23 mouse cellular contexts compared by ENCODE assay signal in the genomic region with DNA sequence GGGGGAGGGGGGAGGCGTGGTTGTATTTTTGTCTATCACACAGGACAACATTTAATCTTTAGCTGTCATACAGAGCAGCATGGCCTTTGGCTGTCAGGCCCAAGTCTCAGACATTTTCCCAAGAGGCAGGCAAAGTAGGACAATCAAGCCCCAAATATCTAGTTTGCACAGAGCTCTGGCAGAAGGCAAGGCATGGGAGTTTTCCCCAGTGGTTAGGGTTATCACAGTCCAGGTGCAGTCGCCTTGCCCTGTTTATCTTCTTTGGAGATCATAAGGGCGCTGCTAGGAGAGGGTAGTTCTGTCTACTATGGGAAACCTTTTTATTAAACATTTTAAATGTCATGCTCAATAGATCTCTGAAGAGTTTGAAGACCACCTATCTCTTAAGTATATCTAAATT.
DNase-seq lines count a peak whose midpoint lies in the region; ATAC-seq lines count a peak whose summit lies in the region.
"Had no signal": no experiment of that assay in that cellular context is flagged by ENCODE, and none has a peak within 500 bp of the region (broad histone marks: within the 10 kb centered on the region; RNA-seq: fewer than 3 reads in every experiment).

No protein-coding gene starts in this region.

- WGBS in liver, embryonic 12.5 days (ENCODE audit: insufficient replicate concordance), result 26% methylated on average over 3 of the region's 3 CpGs
- 36% methylated on average over 3 of the region's 3 CpGs for whole genome bisulfite sequencing in liver, embryonic 16.5 days (ENCODE audit: insufficient replicate concordance)
- 91% methylated on average over 3 of the region's 3 CpGs for WGBS in midbrain, embryonic 16.5 days

- H3K27ac ChIP-seq in liver, embryonic 12.5 days, result peak overlapping the region; percentile 51; the same call in 1 of the 2 replicates
- H3K27ac ChIP-seq in liver, embryonic 16.5 days (ENCODE audit: low read length), result no peak overlapping the region
- no peak overlapping the region for H3K27ac ChIP-seq in midbrain, embryonic 16.5 days (ENCODE audit: low read length)
- H3K27ac ChIP-seq: embryonic facial prominence, embryonic 13.5 days; forebrain, embryonic 15.5 days; heart, embryonic 15.5 days; hindbrain, embryonic 13.5 days; hindbrain, postnatal 0 days had no signal

- H3K4me2 ChIP-seq in liver, embryonic 12.5 days, result peak overlapping the region; percentile 24; the same call in 1 of the 2 replicates
- peak overlapping the region; percentile 34; the same call in 1 of the 2 replicates for H3K4me2 ChIP-seq in liver, embryonic 16.5 days (ENCODE audit: low read depth, low read length)
- no peak overlapping the region for H3K4me2 ChIP-seq in midbrain, embryonic 16.5 days (ENCODE audit: low read length)
- H3K4me2 ChIP-seq: embryonic facial prominence, embryonic 13.5 days; forebrain, embryonic 15.5 days; heart, embryonic 11.5 days; heart, embryonic 15.5 days; hindbrain, embryonic 13.5 days had no signal

- no peaks in the 10 kb centered on the region for H3K36me3 ChIP-seq in liver, embryonic 12.5 days
- H3K36me3 ChIP-seq in liver, embryonic 16.5 days (ENCODE audit: control insufficient read depth, insufficient read depth), result no peaks in the 10 kb centered on the region
- no peaks in the 10 kb centered on the region for H3K36me3 ChIP-seq in midbrain, embryonic 16.5 days (ENCODE audit: control insufficient read depth, insufficient read depth, low read length)
- H3K36me3 ChIP-seq: embryonic facial prominence, embryonic 13.5 days; forebrain, embryonic 15.5 days; heart, embryonic 15.5 days had no signal

- peaks cover 16% of the 10 kb centered on the region for H3K4me1 ChIP-seq in liver, embryonic 12.5 days
- no peaks in the 10 kb centered on the region; the same call in 1 of the 2 replicates for H3K4me1 ChIP-seq in liver, embryonic 16.5 days (ENCODE audit: control insufficient read depth, low read depth, low read length)
- H3K4me1 ChIP-seq in midbrain, embryonic 16.5 days (ENCODE audit: control insufficient read depth, insufficient read depth, low read length), result no peaks in the 10 kb centered on the region

- ATAC-seq in liver, embryonic 12.5 days, result peak; percentile 95
- peak; percentile 88 for ATAC-seq in liver, embryonic 16.5 days (ENCODE audit: low read depth)
- no peak for ATAC-seq in midbrain, embryonic 16.5 days
- no peak for ATAC-seq in erythroid progenitor cell, adult 5-6 weeks (replicated peaks; ENCODE audit: low FRiP score, poor library complexity, severe bottlenecking)
- ATAC-seq: activated CD4-positive, CD25-positive, alpha-beta regulatory T cell, adult 4 months; forebrain, embryonic 15.5 days; hindbrain, postnatal 0 days; Patski had no signal

- DNase-seq in c-Kit-negative CD71-positive TER-119-positive erythroid progenitor cells, embryonic 14.5 days (ENCODE audit: low read depth, low spot score), result peak; percentile 13
- peak; percentile 40 for DNase-seq in c-Kit-positive CD71-positive TER-119-positive erythroid progenitor cells, embryonic 14.5 days (ENCODE audit: low spot score)
- no peak for DNase-seq in adipocyte (ENCODE audit: low spot score)
- DNase-seq: adrenal gland, postnatal 10 days; cerebellum, adult 18-20 months; cerebellum, adult 9-11 months; cerebellum, postnatal 36 days; gastrocnemius, postnatal 36 days; heart, adult 18-20 months; heart, postnatal 14 days had no signal

- H3K9me3 ChIP-seq in liver, embryonic 12.5 days (replicated peaks), result no peaks in the 10 kb centered on the region
- H3K9me3 ChIP-seq in liver, embryonic 16.5 days (replicated peaks; ENCODE audit: control insufficient read depth, low read length), result no peaks in the 10 kb centered on the region
- 0 out of 2 replicates have a peak, but pooled peaks cover 3% of the 10 kb centered on the region for H3K9me3 ChIP-seq in midbrain, embryonic 16.5 days (replicated peaks; ENCODE audit: control insufficient read depth, low read length, poor library complexity, severe bottlenecking)
- H3K9me3 ChIP-seq: heart, embryonic 15.5 days had no signal

- H3K27me3 ChIP-seq in liver, embryonic 12.5 days (replicated peaks), result no peaks in the 10 kb centered on the region
- H3K27me3 ChIP-seq in liver, embryonic 16.5 days (ENCODE audit: control insufficient read depth, insufficient read depth, low read depth, low read length), result no peaks in the 10 kb centered on the region
- H3K27me3 ChIP-seq in midbrain, embryonic 16.5 days (ENCODE audit: control insufficient read depth, insufficient read depth, low read depth, low read length), result no peaks in the 10 kb centered on the region
- H3K27me3 ChIP-seq: CH12.LX; embryonic facial prominence, embryonic 13.5 days; forebrain, embryonic 15.5 days; heart, embryonic 15.5 days; hindbrain, embryonic 13.5 days; Patski had no signal

- no peak overlapping the region for H3K4me3 ChIP-seq in liver, embryonic 12.5 days
- no peak overlapping the region for H3K4me3 ChIP-seq in liver, embryonic 16.5 days (ENCODE audit: low read depth, low read length)
- no peak overlapping the region for H3K4me3 ChIP-seq in midbrain, embryonic 16.5 days (ENCODE audit: low read depth, low read length)
- H3K4me3 ChIP-seq: embryonic facial prominence, embryonic 13.5 days; forebrain, embryonic 15.5 days; heart, embryonic 15.5 days; hindbrain, embryonic 13.5 days had no signal

- no peak overlapping the region for H3K9ac ChIP-seq in liver, embryonic 12.5 days
- no peak overlapping the region for H3K9ac ChIP-seq in liver, embryonic 16.5 days (ENCODE audit: low read depth, low read length)
- no peak overlapping the region for H3K9ac ChIP-seq in midbrain, embryonic 16.5 days (ENCODE audit: low read depth, low read length)
- H3K9ac ChIP-seq: embryonic facial prominence, embryonic 13.5 days; forebrain, embryonic 15.5 days; heart, embryonic 15.5 days; hindbrain, embryonic 13.5 days had no signal

Comparison
In these comparisons a context has a peak if more than half of its experiments do, and no peak if none do; other contexts are left out.
1. ATAC-seq: peak in liver, embryonic 12.5 days (single experiment) and liver, embryonic 16.5 days (single experiment); none in midbrain, embryonic 16.5 days (single experiment) and erythroid progenitor cell, adult 5-6 weeks (single experiment).